Mouse (Mus musculus) bone marrow macrophage, adult 2 months (primary cell): ENCODE data around the gene Rbpj.

ENCODE experiments used
- CTCF ChIP-seq: IDR thresholded peaks from 2 replicates; pipeline ENCODE4 v1.5.1; 2012; ENCODE audit warnings: low read depth, mild to moderate bottlenecking, low read length, moderate library complexity
- POLR2A ChIP-seq: IDR thresholded peaks from 2 replicates; pipeline ENCODE4 v1.6.1; 2012; ENCODE audit warnings: mild to moderate bottlenecking, low read depth, low read length, borderline replicate concordance

- no peak for TF ChIP-seq CTCF
- TF ChIP-seq POLR2A = no peak
Observed at GRCm38 (mm10) chr5:53500509-53501145, 34.7 kb downstream of the Rbpj start.
